9 mouse cellular contexts compared by ENCODE assay signal in genomic region chr3:79193001-79193400, GRCm38 (mm10).
DNase-seq lines count a peak whose midpoint lies in the region; ATAC-seq and TF ChIP-seq lines count a peak whose summit lies in the region.
"Had no signal": no experiment of that assay in that cellular context is flagged by ENCODE, and none has a peak within 500 bp of the region (broad histone marks: within the 10 kb centered on the region; RNA-seq: fewer than 3 reads in every experiment).

No protein-coding gene starts in this region.

- H3K9me3 ChIP-seq in midbrain, postnatal 0 days (ENCODE audit: low read length), result no peaks in the 10 kb centered on the region
- no peaks in the 10 kb centered on the region for H3K9me3 ChIP-seq in midbrain, embryonic 15.5 days
- no peaks in the 10 kb centered on the region for H3K9me3 ChIP-seq in heart, embryonic 14.5 days (ENCODE audit: control insufficient read depth, low read length)
- H3K9me3 ChIP-seq: liver, embryonic 13.5 days had no signal

- DNase-seq in adrenal gland, adult (ENCODE audit: inconsistent age in 2 of 2, low spot score in 1 of 2), result peak; percentile 73 to 77
- DNase-seq in adrenal gland, postnatal 4 days (ENCODE audit: low spot score in 2 of 2), result no peak
- DNase-seq in midbrain, postnatal 0 days (ENCODE audit: low spot score), result peak; percentile 54
- no peak for DNase-seq in kidney, postnatal 14 days
- DNase-seq in urinary bladder, postnatal 4 days (ENCODE audit: low spot score in 2 of 2), result no peak
- DNase-seq: liver, embryonic 13.5 days had no signal

- no peak overlapping the region for H3K4me2 ChIP-seq in midbrain, postnatal 0 days (ENCODE audit: low read depth, low read length, poor library complexity, severe bottlenecking)
- H3K4me2 ChIP-seq in midbrain, embryonic 15.5 days, result no peak overlapping the region
- H3K4me2 ChIP-seq in heart, embryonic 14.5 days (ENCODE audit: low read length), result 0 out of 2 replicates have a peak overlapping the region, but pooled peaks have one; percentile 12
- H3K4me2 ChIP-seq: liver, embryonic 13.5 days had no signal

- H3K4me3 ChIP-seq in midbrain, postnatal 0 days (ENCODE audit: low read depth, low read length), result no peak overlapping the region
- H3K4me3 ChIP-seq in midbrain, embryonic 15.5 days, result no peak overlapping the region
- H3K4me3 ChIP-seq in heart, embryonic 14.5 days (ENCODE audit: control insufficient read depth in 1 of 2, insufficient read depth in 1 of 2, low read depth in 1 of 2, low read length in 2 of 2), result no peak overlapping the region
- no peak overlapping the region for H3K4me3 ChIP-seq in olfactory bulb, adult 2 months (ENCODE audit: insufficient read depth, low read depth, low read length)
- H3K4me3 ChIP-seq: liver, embryonic 13.5 days had no signal

- H3K27ac ChIP-seq in midbrain, postnatal 0 days (ENCODE audit: low read depth, low read length), result no peak overlapping the region
- H3K27ac ChIP-seq in midbrain, embryonic 15.5 days, result no peak overlapping the region
- peak overlapping the region; percentile 36 to 53; a peak in 3 of 4 replicates for H3K27ac ChIP-seq in heart, embryonic 14.5 days (replicated peaks in 1 of 2; ENCODE audit: control insufficient read depth in 1 of 2, insufficient read depth in 1 of 2, low read depth in 2 of 2, low read length in 2 of 2)
- H3K27ac ChIP-seq in olfactory bulb, adult 2 months (ENCODE audit: insufficient read depth, low read depth, low read length), result peak overlapping the region; percentile 24; the same call in 1 of the 2 replicates
- H3K27ac ChIP-seq: liver, embryonic 13.5 days had no signal

- H3K36me3 ChIP-seq in midbrain, postnatal 0 days (ENCODE audit: insufficient read depth, low read length), result no peaks in the 10 kb centered on the region
- no peaks in the 10 kb centered on the region for H3K36me3 ChIP-seq in midbrain, embryonic 15.5 days (replicated peaks)
- peaks cover 3% of the 10 kb centered on the region; the same call in 1 of the 2 replicates for H3K36me3 ChIP-seq in heart, embryonic 14.5 days (ENCODE audit: control insufficient read depth, insufficient read depth, low read length)
- H3K36me3 ChIP-seq: liver, embryonic 13.5 days had no signal

- no peaks in the 10 kb centered on the region for H3K4me1 ChIP-seq in midbrain, postnatal 0 days (ENCODE audit: insufficient read depth, low read length)
- H3K4me1 ChIP-seq in midbrain, embryonic 15.5 days, result peaks cover 13% of the 10 kb centered on the region
- H3K4me1 ChIP-seq in heart, embryonic 14.5 days (ENCODE audit: control insufficient read depth in 2 of 2, insufficient read depth in 2 of 2, low read length in 2 of 2), result peaks cover 14 to 37% of the 10 kb centered on the region in 2 experiments
- peaks cover 17% of the 10 kb centered on the region for H3K4me1 ChIP-seq in olfactory bulb, adult 2 months (ENCODE audit: control insufficient read depth, insufficient read depth, low read length)

- no peak for TF ChIP-seq POLR2A in olfactory bulb, adult 2 months (IDR thresholded peaks at IDR 0.05; ENCODE audit: insufficient read depth, low read depth, low read length)

- no peaks in the 10 kb centered on the region for H3K27me3 ChIP-seq in midbrain, postnatal 0 days (ENCODE audit: insufficient read depth, low read length)
- H3K27me3 ChIP-seq in midbrain, embryonic 15.5 days (replicated peaks), result no peaks in the 10 kb centered on the region
- H3K27me3 ChIP-seq in heart, embryonic 14.5 days (ENCODE audit: control insufficient read depth, insufficient read depth, low read length), result no peaks in the 10 kb centered on the region
- H3K27me3 ChIP-seq: liver, embryonic 13.5 days had no signal

- H3K9ac ChIP-seq in midbrain, postnatal 0 days (replicated peaks; ENCODE audit: low read length, poor library complexity, severe bottlenecking), result no peak overlapping the region
- H3K9ac ChIP-seq in midbrain, embryonic 15.5 days, result no peak overlapping the region
- H3K9ac ChIP-seq in heart, embryonic 14.5 days (ENCODE audit: low read length), result 0 out of 2 replicates have a peak overlapping the region, but pooled peaks have one; percentile 13
- H3K9ac ChIP-seq: liver, embryonic 13.5 days had no signal

- ATAC-seq in midbrain, postnatal 0 days (ENCODE audit: low FRiP score), result 0 out of 2 replicates have a peak, but pooled peaks have one; percentile 21
- ATAC-seq in midbrain, embryonic 15.5 days (replicated peaks), result no peak
- peak; percentile 27; the same call in 1 of the 2 replicates for ATAC-seq in heart, embryonic 14.5 days (ENCODE audit: insufficient number of reproducible peaks, insufficient read depth, low FRiP score, low read depth)

- TF ChIP-seq CTCF in midbrain, postnatal 0 days (IDR thresholded peaks at IDR 0.05), result no peak
- TF ChIP-seq CTCF in olfactory bulb, adult 2 months (IDR thresholded peaks at IDR 0.05; ENCODE audit: insufficient read depth, low read depth, low read length), result no peak

- WGBS in midbrain, postnatal 0 days, result 63% methylated on average over 4 of the region's 4 CpGs
- 70% methylated on average over 4 of the region's 4 CpGs for WGBS in midbrain, embryonic 15.5 days
- 20% methylated on average over 4 of the region's 4 CpGs for WGBS in heart, embryonic 14.5 days
- 29% methylated on average over 4 of the region's 4 CpGs for WGBS in olfactory bulb, adult 2 months

Comparison
In these comparisons a context has a peak if more than half of its experiments do, and no peak if none do; other contexts are left out.
1. DNase-seq: peak in adrenal gland, adult (2 of 2) and midbrain, postnatal 0 days (single experiment); none in adrenal gland, postnatal 4 days (0 of 2), kidney, postnatal 14 days (single experiment) and urinary bladder, postnatal 4 days (0 of 2).
2. H3K27ac ChIP-seq: peak in heart, embryonic 14.5 days (2 of 2) and olfactory bulb, adult 2 months (single experiment); none in midbrain, postnatal 0 days (single experiment) and midbrain, embryonic 15.5 days (single experiment).